Mouse (Mus musculus): ENCODE measurements around the gene Crtap.

The Crtap gene

DNA sequence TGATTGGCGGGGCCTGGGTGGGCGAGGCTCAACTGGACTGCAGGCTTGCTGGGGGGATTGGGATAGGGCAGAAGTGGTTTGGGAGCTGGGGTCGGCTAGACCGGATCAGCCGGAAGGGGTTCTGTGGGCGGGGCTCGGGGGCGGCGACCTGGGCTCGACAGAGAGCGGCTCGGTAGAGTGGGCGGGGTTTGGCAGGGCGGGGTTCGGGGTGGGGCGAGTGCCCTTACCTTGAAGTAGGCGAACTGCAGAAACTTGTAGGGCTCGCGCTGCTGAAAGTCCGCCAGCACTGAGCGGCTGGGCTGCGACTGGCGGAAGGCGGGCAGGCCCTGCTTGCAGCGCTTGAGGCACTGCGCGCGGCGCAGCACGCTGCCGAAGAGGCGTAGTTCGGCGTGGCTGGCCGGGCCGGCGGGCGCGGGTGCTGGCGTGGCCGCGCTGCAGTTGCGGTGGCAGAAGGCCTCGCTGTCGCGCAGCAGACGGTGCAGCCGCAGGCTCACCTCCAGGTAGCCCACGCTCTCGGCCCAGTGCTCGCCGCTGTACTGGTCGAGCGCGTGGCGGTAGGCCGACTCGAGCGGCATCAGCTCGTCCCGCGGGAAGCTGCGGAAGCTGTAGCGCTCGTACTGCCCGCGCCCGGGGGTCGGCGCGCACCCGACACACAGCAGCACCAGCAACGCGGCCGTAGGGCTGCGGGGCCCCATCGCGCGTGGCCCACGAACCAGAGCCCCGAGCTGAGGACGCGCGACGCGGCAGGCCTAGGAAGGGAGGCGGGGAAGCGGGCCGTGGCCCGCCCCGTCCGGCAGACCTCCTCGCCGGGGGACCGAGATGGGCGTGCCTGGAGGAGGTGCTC is at the start of gene Crtap:
Crtap (minus strand) TSS at position 771 of the 844 bp plus-strand sequence.
- DNase-seq (ENCODE audit: low spot score): peak; percentile 52

DNA sequence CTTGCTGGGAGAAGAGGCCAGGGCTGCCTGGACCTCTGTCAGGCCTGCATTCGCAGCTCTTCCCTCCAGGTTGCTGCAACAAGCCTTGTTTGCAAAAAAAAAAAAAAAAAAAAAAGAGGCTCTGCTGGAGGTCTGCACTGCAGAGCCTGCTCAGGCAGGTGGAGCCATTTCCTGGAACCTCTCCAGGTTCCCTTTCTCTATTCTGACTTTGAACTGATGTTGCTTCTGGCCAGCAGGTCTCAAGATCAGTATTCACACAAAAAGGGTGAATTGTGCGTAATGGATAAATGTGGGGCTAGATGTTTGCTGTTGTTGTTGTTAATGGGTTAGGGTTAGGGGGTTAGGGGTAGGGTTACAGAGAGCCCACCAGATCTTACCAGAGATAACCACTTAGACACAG is 45.2 kb upstream of the Crtap start:
- DNase-seq (ENCODE audit: low spot score): no peak

DNA sequence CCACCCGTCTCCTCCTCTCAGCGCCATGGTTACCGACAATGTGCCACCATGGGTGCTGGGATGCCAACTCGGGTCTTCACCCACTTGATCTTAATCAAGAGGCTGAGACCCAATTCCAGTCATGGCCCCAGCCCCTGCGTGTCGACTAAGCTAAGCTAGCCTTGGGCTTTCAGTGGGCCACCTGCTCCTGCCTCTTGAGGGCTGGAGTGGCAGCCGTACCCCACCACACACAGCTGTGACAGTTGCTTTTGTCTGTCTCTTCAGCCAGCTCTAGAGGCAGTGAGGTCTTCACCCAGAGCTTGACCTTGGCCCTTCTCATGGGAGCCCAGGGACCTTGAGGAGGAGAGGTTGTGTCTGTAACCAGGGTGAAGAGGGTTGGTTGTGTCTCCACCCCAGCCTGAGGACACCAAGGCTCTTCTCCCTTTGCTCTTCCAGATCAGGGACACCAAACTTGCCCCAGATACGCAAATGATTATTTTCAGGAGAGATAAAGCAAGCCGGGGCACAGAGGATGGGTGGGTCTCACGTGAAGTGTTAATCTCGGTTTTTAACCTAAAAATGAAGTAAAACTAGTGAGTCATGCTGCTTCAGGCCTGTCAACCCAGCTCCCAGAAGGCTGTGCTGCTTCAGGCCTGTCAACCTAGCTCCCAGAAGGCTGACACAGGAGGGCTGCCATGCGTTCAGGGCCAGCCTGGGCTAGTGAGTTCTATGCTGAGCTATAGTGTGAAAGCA is 37.8 kb upstream of the Crtap start:
- DNase-seq (ENCODE audit: low spot score): no peak

DNA sequence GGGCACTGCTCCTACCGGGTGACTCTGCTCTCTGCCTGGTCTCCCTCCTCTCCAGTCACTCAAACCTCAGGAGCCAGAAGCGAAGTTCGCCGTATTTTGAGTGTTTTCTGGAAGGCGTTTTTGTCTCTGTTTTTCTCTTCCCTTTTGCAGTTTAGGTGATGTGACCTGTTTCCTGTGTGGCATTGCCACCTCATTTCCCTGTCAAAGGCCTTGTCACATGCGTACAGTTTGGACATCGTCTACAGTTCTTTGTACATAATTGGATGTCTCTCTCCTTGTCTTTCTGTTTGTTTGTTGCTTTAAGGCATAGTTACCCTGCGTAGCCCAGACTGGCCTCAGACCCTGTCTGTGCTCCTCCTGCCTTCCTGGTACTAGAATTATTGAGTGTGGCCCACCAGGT is 37.0 kb upstream of the Crtap start:
- DNase-seq (ENCODE audit: low spot score): no peak

DNA sequence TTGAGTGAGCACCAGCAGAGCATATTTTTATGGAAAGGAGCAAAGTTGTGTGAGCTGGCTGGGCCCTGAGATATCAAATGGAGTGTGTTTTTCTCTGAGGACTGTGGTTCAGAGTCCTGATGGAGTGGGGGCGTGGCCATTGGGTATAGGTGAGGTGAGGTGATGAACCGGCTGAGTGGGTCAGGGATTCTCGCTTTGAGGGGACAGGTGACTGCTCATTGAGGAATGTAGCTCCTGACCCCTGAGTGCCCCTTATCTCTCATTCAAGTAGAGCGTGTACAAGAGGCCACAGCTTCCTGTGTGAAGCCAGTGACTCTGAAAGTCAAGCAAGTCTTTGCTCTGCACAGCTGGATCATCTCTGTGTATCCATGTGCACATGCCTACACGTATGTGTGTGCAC is 35.7 kb upstream of the Crtap start:
- DNase-seq (ENCODE audit: low spot score): no peak

DNA sequence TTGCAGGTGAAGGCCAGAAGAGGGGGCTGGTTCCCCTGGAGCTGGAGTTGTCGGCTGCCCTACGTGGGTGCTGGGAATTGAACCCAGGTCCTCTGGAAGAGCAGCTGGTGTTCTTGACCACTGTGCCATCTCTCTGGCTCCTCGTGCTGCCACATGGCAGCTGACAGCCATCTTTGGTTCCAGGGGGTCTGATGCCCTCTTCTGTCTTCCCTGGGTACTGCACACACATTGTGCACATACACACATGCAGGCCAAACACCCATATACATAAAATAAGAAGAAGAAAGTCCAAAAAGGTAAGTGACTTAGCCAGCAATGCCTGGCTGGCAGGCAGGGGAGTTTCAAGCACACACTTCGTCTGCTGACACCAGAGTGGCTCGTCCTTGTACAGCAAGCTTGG is 35.1 kb upstream of the Crtap start:
- no peak for DNase-seq (ENCODE audit: low spot score)

DNA sequence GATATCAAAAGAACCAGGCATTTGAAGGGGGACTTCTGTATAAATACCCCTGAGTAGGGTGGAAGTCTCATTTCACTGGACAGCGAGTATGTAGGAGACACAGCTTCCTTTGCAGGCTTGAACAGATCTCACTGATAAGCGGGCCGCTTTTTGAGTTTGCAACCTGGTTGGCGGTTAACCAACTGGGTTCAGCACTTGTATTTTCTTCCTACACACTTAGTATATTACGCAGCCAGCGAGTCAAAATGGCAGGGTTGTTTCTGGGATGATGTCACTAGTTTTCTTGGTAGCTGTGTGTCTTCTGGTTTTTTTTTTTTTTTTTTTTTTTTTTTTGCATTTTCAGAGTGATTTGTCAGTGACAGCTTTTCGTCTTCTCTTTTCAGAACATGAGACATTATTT is 31.3 kb upstream of the Crtap start:
- peak; percentile 60 for DNase-seq (ENCODE audit: low spot score)

DNA sequence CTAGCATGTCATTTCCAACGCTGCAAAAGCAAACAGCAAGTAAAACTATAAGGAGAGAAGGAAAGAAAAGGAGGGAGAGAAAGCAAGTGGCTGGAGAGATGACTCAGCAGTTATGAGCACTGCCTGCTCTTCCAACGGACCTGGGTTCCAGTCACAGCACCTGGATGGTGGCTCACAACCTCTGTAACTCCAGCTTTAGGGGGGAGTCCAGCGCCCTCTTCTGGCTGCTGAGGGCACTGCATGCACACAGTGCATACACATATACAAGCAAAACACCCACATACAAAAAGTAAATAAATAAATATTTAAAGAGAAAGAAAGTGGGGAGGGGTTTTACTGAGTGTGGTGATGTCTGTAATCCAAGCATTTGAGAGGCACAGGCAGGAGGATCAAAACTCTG is 30.6 kb upstream of the Crtap start:
- no peak for DNase-seq (ENCODE audit: low spot score)

DNA sequence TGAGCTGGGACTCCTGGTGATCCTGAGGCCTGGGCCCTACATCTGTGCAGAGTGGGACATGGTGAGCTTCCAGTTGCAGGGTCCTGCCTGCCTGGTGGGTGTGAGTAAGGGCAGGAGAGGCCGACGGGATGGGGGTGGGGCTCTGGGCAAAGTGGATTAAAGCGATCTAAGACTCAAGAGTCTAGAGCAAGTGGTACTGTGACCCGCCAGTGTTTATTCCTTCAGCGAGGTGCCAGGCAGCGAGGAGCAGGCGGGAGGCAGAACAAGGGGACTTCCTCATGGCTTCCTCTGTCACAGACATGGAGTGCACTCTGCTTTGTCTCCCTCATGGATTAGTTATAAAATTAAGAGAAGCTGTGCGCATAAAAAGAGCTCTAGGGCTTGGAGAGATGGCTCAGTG is 30.0 kb upstream of the Crtap start:
- no peak for DNase-seq (ENCODE audit: low spot score)

DNA sequence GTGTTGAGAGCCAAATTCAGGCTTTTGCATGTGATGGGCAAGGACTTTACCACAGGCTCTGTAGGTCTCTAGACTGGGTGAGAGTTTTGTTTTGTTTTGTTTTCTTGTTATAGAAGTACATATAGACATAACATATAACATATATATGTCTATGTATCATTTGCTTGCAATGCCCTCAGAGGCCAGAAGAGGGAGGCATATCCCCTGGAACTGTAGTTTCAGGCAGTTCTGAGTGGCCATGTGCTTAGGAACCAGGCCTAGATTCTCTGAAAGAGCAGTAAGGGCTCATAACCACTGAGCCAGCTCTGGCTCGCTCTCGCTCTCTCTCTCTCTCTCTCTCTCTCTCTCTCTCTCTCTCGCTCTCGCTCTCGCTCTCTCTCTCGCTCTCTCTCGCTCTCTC is 27.7 kb upstream of the Crtap start:
- peak; percentile 74 for DNase-seq (ENCODE audit: low spot score)

DNA sequence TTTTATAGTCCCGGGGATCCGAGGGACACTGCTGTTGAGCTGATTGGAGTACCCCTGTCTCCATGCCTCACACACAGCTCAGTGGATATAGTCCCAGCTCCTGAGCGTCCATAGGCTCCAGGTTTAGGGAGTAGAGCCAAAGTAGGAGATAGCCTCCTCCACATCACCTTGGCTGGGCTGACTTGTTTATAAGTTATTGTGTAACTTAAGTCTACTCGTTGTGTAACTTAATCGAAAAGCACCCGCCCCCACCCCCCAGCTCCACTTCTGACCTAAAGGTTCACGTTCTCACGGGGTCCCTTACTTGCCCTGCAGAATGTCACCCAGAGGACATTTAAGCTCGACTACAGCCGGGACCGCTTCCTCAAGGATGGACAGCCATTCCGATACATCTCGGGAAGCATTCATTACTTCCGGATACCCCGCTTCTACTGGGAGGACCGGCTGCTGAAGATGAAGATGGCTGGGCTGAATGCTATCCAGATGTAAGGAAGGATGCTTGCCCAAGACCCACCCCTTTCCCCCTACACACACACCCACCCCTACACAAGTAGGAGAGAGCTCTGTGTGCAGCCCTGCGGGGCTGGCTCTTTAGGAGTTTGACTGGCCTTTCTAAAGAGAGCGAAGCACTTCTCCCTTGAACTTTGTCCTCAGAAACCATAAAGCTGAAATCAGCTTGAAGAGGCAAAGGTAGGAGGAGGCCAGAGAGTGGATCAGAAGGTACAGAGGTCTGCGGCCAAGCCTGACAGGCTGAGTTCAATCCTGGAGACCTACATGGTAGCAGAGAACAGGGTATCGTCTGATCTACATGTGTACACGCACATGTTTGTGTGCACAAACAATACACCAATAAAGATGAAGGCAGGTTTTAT is 26.4 kb upstream of the Crtap start:
- DNase-seq (ENCODE audit: low spot score): no peak

DNA sequence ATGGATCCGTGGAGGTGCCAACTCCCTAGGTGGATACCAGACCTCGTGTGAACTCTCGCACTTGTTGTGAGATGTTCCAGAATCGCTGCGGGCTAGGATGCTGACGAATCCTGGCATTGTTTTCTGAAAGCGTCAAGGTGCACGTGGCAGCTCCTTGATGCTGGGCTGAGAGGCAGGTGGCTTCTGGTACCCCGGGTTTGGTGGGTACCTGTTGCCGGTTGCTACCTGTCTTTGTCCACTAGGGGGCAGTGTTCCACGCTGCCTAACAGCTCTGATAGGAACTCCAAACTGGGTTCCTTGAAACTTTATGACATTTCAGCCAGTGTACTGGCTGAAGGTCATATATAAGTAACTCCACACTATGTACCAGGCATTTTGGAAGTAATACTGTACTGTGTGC is 25.2 kb upstream of the Crtap start:
- DNase-seq (ENCODE audit: low spot score): peak; percentile 69

DNA sequence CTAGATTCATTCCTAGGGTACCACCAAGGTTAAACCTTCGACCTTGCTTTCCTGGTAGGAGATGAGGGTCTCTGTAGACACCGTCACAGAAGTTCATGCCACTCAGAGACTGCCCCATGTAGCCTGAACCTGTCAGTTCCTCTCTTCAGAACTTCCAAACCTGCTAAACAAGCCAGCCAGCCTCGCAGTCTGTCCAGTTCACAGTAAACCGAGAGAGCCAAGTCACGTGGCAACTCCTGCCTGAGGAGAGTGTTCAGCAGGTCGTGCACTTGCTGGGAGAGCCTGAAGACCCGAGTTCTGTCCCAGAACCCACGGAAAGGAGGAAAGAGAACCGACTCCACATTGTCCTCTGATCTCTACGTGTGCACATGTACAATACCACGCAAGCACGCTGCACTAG is 23.4 kb upstream of the Crtap start:
- no peak for DNase-seq (ENCODE audit: low spot score)

DNA sequence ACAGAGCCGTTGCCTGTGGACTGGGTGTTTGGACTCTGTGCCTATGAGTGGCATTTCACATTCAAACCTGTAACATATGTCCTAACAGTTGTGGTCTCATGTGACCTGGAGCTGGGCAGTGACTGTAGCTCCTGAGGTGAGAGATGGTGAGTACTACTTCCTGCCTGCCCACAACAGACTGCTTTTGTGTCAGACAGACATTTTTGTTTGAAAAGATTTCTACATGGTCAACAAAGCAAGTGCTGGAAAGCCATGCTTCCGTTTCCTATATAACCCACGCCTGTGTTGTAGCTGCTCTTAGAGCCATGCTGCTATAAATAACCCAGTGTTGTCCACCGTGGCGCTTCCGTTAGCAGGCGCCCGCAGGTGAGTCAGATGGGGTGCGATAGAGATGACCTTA is 21.9 kb upstream of the Crtap start:
- no peak for DNase-seq (ENCODE audit: low spot score)

DNA sequence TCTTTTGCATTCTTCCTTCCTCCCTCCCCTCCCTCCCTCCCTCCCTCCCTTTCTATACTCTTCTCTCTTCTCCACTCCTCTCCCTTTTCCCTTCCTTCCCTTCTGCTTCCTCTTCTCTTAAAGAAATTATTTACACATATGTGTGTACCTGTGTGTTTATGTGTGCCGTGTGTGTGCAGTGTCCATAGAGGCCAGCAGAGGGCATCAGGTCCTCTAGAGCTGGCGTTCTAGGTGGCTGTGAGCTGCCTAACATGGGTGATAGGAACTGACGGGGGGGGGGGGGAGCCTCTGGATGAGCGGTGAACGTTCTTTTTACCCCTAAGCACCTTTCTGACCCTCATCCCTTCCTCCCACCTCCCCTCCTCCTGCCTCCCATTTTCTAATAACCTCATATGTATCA is 20.8 kb upstream of the Crtap start:
- DNase-seq (ENCODE audit: low spot score): no peak

DNA sequence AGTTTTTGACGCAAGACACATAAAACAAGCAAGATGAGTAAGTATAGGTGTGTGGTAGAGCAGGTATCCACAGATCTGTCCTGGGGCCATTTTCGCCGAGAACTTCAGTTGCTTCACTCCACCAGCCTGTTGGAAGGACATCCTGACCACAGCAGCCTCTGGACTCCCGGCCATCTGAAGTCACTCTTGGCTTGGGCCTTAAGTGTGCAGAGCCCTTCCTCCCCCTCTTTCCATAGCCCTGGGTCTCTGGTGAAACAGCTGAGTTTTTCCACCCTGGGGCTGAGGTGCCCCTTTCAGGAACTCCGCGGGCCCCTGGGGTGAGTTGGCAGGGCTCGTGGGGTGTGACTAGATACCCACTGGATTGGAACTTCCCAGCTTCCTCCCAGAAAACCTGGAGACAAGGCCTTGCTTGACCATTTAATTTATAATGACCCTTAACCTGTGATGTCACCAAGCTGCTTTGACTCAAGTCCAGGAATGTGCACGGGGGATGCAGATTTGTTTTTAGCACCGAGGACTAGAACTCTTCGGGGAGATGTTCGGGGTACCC is 19.9 kb upstream of the Crtap start:
- no peak for DNase-seq (ENCODE audit: low spot score)

DNA sequence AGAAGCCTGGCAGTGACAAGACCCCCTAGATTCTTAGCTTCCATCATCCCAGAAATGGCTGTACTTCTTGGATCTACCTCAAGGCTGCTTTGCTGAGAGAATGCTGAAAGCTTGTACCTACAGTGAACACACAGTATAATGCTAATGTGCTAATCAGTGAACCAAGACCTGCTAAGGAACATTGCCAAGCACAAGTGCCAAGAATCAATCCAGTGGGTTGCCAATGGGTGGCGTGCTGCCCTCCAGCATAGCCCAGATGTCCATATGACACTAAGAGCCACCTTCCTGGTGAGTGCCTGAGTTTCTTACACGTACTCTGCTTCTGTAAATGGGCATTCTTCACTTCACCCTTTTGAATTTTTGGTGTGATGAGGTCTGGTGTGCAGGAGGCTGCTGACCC is 17.2 kb upstream of the Crtap start:
- no peak for DNase-seq (ENCODE audit: low spot score)

DNA sequence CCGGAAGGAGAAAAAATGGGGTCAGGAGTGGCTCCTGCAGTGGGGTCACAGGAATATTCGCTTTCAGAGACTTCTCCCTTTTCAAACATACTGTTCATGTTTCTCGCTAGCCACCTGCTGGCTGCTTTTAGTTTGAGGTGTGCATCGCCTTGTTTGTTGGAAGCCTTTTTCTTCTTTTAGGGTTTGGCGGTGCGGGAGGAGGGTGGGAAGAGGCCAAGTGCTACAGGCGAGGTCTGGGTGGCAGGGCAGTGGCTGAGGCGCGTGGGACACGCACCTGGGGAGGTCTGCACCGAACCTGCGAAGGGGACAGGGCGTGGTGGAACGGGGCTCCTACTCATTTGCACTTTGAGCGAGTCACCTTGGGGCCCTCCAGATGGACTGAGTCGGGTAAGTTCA is 11.2 kb upstream of the Crtap start:
- DNase-seq (ENCODE audit: low spot score): peak; percentile 52

DNA sequence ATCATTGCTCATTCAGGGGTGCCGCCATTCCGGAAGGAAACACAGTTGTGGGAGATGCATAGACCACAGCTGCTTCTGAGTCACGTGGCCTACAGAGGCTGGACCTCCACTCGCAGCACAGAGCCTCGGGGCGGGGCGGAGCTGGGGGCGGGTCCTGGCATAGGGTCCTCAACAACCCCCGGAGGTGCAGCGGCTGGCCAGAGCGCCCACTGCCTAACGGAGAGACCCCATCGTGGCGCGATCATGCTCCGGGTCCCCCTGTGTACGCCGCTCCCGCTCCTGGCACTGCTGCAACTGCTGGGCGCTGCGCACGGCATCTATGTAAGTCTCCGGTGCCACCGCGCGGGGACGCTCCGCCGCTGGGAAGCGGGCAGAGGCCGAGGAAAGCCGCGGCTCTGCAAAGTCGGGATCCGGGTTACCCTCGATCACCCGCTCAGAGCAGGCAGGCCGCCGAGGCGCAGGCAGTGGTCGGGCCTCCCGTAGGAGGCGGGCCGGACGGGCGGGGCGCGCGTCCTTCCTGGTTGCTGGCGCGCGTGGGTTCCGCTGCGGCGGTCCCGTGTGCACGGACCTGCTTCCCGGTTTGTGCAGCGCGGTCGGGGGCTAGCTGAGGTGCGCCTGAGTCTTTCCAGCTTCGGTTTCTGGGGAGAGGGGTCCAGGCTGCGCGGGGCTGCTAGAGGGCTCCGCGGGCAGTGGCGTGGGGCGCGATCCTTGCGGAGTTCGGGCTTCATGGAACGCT is 10.6 kb upstream of the Crtap start, which contains the start of the genes Glb1 and Tmppe:
Glb1 (plus strand) TSS at position 128 of the 736 bp plus-strand sequence.
Tmppe (plus strand) TSS at position 157 of the 736 bp plus-strand sequence.
- DNase-seq (ENCODE audit: low spot score): peak; percentile 77

DNA sequence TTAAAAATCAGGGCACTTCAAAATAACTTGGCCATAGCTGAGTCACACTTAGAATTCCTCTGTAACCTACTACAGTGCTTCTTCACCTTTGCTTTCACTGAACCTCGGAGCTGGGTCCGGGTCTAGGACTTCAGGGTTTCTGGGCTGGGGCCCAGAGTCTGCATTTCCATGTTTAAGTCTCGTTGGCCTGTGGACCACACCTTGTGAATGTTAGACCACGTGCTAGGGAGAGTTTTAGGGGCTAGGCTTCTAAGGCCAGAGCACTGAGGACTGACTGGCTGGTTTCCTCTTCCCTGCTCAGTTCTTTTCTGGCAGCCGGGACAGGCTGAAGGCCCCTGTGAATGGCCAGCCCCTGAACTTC is 10.1 kb upstream of the Crtap start:
- DNase-seq (ENCODE audit: low spot score): no peak

DNA sequence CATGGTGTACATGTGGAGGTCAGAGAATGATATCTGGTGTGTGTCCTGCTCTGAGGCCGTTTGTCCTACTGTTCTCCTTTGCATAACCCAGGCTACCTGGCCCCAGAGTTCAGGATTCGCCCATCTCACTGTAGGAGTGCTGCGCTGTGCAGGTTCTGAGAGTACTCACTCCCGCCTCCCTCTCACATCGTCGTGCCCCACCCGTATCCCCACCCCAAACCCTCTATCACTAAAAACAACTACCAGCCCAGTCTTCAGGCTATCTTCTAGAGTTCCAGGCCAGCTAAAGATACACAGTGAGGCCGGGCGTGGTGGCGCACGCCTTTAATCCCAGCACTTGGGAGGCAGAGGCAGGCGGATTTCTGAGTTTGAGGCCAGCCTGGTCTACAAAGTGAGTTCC is 9.2 kb upstream of the Crtap start:
- DNase-seq (ENCODE audit: low spot score): no peak

DNA sequence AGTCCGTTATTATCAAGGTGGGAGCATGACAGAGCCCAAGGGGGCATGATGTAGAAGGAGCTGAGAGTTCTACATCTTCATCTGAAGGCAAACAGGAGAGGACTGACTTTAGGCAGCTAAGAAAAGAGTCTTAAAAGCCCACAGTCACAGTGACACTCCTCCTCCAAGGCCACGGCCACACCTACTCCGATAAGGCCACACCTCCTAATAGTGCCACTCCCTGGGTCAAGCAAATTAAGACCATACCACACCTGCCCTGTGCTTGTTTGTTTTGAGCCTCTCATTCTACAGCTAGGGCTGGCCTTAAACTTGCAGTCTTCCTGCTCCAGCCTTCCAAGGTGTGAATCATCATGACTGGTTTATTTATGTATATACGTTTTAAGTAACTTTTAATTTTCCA is 4.8 kb upstream of the Crtap start:
- no peak for DNase-seq (ENCODE audit: low spot score)
